Mouse (Mus musculus) forebrain, embryonic 13.5 days (tissue): ENCODE results near the gene Npm1. TPM values are rescaled to one million over a fixed set of nuclear protein-coding genes. Genes with fewer than 3 reads are reported as not detected.

Experiments
- ATAC-seq: fragments of 200-750 bp; cut with Nextera tagmentation; 2 replicates; pipeline ENCODE4 v1.8.0; 2017
- H3K27ac ChIP-seq: fragments of 300-500 bp; sonication (generic); 2 replicates; pipeline ENCODE4 v1.5.1; 2015; ENCODE audit warnings: inconsistent platforms, mild to moderate bottlenecking, moderate library complexity
- H3K27me3 ChIP-seq: fragments of 300-500 bp; sonication (generic); 2 replicates; pipeline ENCODE4 v1.6.1; 2015; ENCODE audit warnings: mild to moderate bottlenecking, inconsistent platforms
- H3K36me3 ChIP-seq: fragments of 300-500 bp; sonication (generic); 2 replicates; pipeline ENCODE4 v1.6.1; 2015; ENCODE audit warnings: mild to moderate bottlenecking, inconsistent platforms; ENCODE audit not compliant: poor library complexity, severe bottlenecking
- H3K4me1 ChIP-seq: fragments of 300-500 bp; sonication (generic); 2 replicates; pipeline ENCODE4 v1.6.1; 2015; ENCODE audit warnings: inconsistent platforms
- H3K4me2 ChIP-seq: fragments of 300-500 bp; sonication (generic); 2 replicates; pipeline ENCODE4 v1.6.1; 2015; ENCODE audit warnings: inconsistent platforms, mild to moderate bottlenecking, moderate library complexity
- H3K4me3 ChIP-seq: fragments of 300-500 bp; sonication (generic); 2 replicates; pipeline ENCODE4 v1.5.1; 2015; ENCODE audit warnings: mild to moderate bottlenecking, inconsistent platforms
- H3K9ac ChIP-seq: fragments of 300-500 bp; sonication (generic); 2 replicates; pipeline ENCODE4 v1.6.1; 2015; ENCODE audit warnings: mild to moderate bottlenecking, inconsistent platforms
- H3K9me3 ChIP-seq: fragments of 300-500 bp; sonication (generic); replicated peaks from 2 replicates; pipeline ENCODE4 v1.6.1; 2016; ENCODE audit warnings: inconsistent platforms
- WGBS: fragments of 180-500 bp; shearing (Covaris S2); methylation state at CpG from one replicate; pipeline ENCODE4 v1.1.7; 2015; 5-methylcytosine and 5-hydroxymethylcytosine counted together
- polyA plus RNA-seq: library from polyadenylated mRNA; unstranded; fragments of >200 nt; fragmentation: Nextera tagmentation; extraction: Ambion mirVana; gene quantifications from 2 replicates; pipeline ENCODE4 v1.2.1, GENCODE M21; 2015

Gene Npm1
- polyA plus RNA-seq, 1 experiment from 2014 or later, result 786 TPM

DNA sequence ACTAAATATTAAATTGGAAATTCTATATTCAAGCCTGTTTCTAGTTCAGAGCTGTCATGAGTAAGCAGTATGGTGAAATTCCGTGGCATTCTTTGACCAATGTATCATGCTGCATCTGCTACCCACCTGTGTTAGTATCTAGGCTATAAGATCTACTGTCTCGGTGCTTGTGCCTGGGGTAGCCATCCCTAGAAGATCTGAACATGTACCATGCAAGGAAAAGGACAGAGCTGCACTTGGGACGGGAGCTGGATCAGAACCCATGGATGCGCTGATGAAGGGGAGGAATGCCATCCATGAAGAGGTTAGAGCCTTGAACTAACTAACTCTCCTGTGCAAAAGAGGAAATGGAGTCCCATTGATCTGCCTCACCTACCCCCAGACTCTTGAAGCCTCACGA lies 24.3 kb downstream of the Npm1 start:
- WGBS, result 88% methylated on average over 5 of the region's 5 CpGs
- ATAC-seq, result no peak
- Histone ChIP-seq H3K4me2 (no peak overlapping the region), H3K4me1 (peaks cover 1% of the 10 kb centered on the region; the same call in 1 of the 2 replicates), H3K27me3 (peaks cover 17% of the 10 kb centered on the region), H3K27ac (no peak overlapping the region), H3K36me3 (no peaks in the 10 kb centered on the region), H3K9me3 (no peaks in the 10 kb centered on the region), H3K4me3 (no peak overlapping the region), H3K9ac (no peak overlapping the region)

DNA sequence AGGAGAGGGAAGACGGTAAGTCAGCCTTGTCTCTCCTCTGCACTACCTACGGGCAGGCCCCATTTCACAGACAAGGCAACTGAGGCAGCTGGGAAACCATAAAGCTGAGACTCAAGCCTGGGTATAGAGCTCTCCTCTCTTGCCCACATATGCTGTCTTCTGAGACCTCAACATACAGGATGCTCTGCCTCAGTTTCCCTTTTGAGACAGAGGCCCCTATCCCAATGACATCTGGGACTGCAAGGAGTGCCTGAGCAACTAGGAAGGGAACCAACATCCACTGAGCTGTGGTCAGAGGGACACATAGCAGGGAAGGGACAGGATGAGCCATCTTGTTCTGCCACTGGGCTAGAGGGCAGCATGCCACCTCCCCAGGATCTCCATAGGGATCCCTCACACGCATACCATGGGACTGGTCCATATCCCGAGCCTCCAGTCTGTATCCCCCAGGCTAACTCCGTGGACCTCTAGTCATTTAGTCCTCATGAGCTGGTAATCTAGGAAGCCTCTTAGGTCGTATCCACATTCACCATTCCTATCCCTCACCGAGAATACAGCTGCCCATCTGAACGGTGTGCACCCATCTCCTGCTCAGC lies 28.5 kb downstream of the Npm1 start:
- Histone ChIP-seq H3K27me3 (0 out of 2 replicates have a peak, but pooled peaks cover 5% of the 10 kb centered on the region), H3K9me3 (no peaks in the 10 kb centered on the region), H3K4me1 (no peaks in the 10 kb centered on the region), H3K36me3 (no peaks in the 10 kb centered on the region), H3K9ac (no peak overlapping the region), H3K4me2 (no peak overlapping the region), H3K27ac (no peak overlapping the region), H3K4me3 (no peak overlapping the region)
- WGBS, result 84% methylated on average over 8 of the region's 8 CpGs
- no peak for ATAC-seq

DNA sequence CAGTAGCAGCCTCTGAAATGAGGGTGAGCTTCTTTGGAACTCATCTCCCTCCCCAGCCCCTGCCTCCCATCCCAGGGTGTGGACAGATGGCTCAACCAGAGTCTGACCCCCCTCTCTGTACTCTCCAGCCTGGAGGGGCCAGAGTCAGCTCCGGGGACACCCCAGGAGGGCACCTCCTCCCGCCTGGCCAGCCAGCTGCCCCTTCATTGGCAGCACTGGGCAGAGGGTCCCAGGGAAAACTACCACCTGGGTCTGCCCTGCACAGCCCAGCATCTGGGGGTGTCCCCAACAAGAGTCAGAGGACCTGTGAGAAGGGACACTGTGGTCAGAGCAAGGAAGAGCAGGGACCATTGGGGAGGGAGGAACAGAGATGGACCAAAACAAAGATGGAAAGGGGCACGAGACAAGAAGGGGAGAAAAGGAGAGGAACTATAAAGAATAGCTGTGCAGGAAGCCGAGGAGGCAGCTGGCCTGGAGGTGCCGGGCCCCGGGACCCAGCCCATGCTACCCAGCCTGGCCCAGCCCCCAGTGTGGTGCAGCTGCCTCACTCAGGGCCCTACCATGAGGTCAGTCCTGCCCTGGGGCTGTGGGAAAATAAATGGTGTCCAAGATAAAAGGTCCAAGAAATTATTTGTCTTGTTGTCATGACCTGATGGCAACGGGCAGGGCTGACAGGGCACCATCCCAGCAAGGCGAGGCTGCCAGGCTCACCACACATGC lies 30.2 kb downstream of the Npm1 start:
- Histone ChIP-seq H3K36me3 (no peaks in the 10 kb centered on the region), H3K4me3 (no peak overlapping the region), H3K27ac (no peak overlapping the region), H3K9ac (no peak overlapping the region), H3K4me2 (no peak overlapping the region), H3K27me3 (no peaks in the 10 kb centered on the region), H3K4me1 (no peaks in the 10 kb centered on the region), H3K9me3 (0 out of 2 replicates have a peak, but pooled peaks cover 7% of the 10 kb centered on the region)
- WGBS, result 69% methylated on average over 8 of the region's 8 CpGs
- ATAC-seq, result no peak

DNA sequence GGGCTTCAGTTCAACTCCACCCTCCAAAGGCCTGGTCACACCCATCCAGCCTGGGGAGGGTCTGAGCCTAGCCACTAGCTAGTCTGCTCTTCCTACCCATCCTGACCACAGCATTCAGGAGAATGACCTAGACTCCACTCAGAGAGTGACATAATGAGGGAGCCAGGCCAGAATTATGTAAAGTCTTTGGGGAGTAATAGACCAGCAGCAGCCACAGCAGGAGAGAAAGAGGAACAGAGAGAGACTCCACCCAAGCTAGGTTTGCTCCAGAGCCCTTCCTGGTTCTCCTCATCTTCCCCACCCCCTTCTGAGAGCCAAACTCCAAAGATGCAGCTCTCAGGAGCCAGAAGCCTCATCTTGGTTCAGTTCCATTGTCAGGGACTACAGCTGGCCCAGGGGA lies 35.9 kb downstream of the Npm1 start:
- Histone ChIP-seq H3K27ac (no peak overlapping the region), H3K9ac (no peak overlapping the region), H3K4me2 (no peak overlapping the region), H3K36me3 (no peaks in the 10 kb centered on the region), H3K27me3 (peaks cover 23% of the 10 kb centered on the region), H3K9me3 (0 out of 2 replicates have a peak, but pooled peaks cover 7% of the 10 kb centered on the region), H3K4me3 (no peak overlapping the region), H3K4me1 (peaks cover 8% of the 10 kb centered on the region)
- ATAC-seq, result no peak

DNA sequence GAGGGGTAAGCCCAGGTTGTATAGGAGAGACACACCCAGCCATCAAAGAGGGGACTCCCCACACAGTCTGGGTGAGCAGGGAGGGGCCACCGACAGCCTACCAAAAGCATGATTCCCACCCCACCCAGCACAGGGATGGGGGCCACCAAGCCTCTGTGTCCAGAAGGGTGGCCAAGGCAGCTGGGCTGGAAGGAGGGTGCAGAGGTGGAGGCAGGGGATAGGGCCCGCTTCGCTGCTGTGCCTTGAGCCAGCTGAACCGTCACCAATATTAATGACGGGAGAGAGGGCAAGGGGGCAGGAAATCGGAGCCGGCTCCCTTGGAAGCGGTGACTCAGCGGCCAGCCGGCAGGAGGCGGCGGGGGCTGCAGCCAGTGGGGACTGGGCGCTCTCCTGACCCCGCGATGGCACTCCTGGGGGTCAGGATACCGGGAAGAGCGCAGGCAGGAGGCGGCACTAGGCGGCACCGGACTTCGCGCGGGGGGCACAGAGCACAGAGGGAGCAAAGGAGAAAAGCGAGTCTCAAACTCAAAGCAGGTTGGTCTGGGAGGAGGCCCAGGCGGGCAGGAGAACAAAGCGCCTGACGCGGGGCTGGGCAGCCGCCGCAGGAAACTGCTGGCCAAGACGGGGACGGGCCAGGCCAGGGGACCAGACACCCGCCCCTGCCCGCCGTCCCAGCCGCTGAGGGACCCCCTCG lies 40.3 kb downstream of the Npm1 start:
- H3K4me2 ChIP-seq, result peak overlapping the region; percentile 54
- no peaks in the 10 kb centered on the region for H3K36me3 ChIP-seq
- peak overlapping the region; percentile 55 for H3K9ac ChIP-seq
- ATAC-seq, result peak; percentile 63; the same call in 1 of the 2 replicates
- H3K27ac ChIP-seq, result no peak overlapping the region
- 3% methylated on average over 37 of the region's 37 CpGs for WGBS
- peaks cover 8% of the 10 kb centered on the region for H3K4me1 ChIP-seq
- peaks cover 23% of the 10 kb centered on the region for H3K27me3 ChIP-seq
- peak overlapping the region; percentile 30 for H3K4me3 ChIP-seq
- H3K9me3 ChIP-seq, result no peaks in the 10 kb centered on the region

DNA sequence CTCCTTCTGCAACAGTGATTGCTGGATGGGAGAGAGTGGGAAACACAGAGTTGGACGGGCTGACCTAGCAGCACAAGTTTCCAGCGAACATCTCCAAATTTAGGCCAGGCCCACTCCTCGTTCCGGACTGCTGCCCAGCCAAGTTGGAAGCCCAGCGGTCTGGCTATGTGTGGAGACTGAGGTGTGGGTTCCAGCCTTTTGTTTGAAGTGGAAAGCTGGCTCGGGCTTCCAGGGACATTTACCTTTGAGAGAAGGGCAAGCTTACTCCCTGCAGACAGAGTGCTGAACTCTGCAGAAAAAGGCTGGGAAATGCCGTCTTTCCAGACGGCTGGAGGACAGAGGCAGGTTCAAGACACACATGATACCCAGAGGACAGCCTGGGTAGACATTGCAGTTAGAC lies 43.5 kb downstream of the Npm1 start:
- Histone ChIP-seq H3K4me1 (peaks cover 8% of the 10 kb centered on the region), H3K9me3 (no peaks in the 10 kb centered on the region), H3K27me3 (peaks cover 21% of the 10 kb centered on the region), H3K4me3 (no peak overlapping the region), H3K27ac (no peak overlapping the region), H3K36me3 (no peaks in the 10 kb centered on the region), H3K4me2 (no peak overlapping the region), H3K9ac (no peak overlapping the region)
- no peak for ATAC-seq
- whole genome bisulfite sequencing, result 76% methylated on average over 8 of the region's 8 CpGs

DNA sequence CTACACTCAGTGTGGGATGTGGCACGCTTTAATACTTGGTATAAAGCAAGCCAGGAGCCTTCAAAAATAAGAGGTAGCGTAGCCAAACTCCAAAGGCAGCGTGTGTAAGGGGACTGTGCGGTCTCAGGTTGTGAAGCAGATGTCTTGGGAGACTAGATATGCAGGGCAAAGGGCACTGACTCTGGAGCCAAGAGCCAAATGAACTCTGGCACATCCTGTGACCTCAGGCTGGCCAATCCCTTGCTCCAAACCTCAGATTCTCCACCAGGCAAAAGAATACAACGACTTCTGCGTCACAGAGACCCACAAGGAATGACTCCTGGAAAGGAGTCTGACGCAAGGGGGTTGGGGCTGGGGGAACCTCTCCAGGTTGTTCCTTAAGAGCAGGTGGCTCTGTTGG lies 43.9 kb downstream of the Npm1 start:
- Histone ChIP-seq H3K27me3 (peaks cover 17% of the 10 kb centered on the region), H3K36me3 (no peaks in the 10 kb centered on the region), H3K27ac (no peak overlapping the region), H3K4me1 (peaks cover 8% of the 10 kb centered on the region), H3K9ac (no peak overlapping the region), H3K9me3 (no peaks in the 10 kb centered on the region), H3K4me2 (no peak overlapping the region), H3K4me3 (no peak overlapping the region)
- no peak for ATAC-seq
- WGBS, result 89% methylated on average over 7 of the region's 7 CpGs

DNA sequence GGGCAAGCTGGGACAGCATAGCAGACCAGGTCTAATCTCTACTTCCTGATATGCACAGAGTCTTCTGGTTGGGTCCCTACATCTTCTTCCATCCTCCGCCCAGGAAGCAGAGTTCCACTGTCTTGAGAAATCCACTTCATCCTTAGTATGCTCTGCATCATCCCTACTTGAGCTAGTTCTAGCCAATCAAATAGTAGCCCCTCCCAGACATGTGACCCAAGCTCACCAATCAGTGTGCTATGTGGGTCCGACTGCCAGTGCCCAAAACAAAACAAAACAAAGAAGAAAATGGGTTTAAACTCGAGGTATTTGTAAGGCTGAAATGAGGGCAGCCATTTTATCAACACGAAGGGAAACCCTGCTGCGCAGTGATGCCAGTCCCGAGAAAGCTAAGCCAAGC lies 44.5 kb downstream of the Npm1 start:
- ATAC-seq, result no peak

DNA sequence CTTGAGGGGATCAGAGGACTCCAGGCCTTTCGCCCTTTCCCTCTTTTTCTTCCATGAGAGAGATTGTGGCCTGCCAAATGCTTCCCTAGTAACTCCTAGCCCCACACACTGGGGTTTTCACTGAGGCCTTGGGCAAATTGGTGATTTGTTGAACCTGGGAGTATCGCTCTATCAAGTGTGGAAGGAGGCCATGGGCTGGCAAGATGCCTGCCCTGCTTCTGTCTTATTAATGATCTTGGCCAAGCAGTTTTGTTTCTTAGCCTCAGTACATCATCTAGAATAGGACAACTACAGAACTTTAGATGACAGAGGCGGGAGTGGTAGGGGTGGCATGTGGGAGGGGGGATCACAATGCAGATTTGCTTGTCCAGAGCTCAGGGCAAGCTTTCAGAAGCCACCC lies 47.2 kb downstream of the Npm1 start:
- Histone ChIP-seq H3K4me2 (no peak overlapping the region), H3K36me3 (no peaks in the 10 kb centered on the region), H3K27ac (no peak overlapping the region), H3K4me1 (0 out of 2 replicates have a peak, but pooled peaks cover 4% of the 10 kb centered on the region), H3K9ac (no peak overlapping the region), H3K4me3 (no peak overlapping the region), H3K27me3 (no peaks in the 10 kb centered on the region), H3K9me3 (no peaks in the 10 kb centered on the region)
- no peak for ATAC-seq
- WGBS, result 84% methylated on average over 3 of the region's 3 CpGs

More for the DNA sequence above, 44.5 kb downstream of the Npm1 start:
- Histone ChIP-seq H3K4me1 (peaks cover 8% of the 10 kb centered on the region), H3K27ac (no peak overlapping the region), H3K9ac (no peak overlapping the region), H3K27me3 (peaks cover 12% of the 10 kb centered on the region), H3K4me3 (no peak overlapping the region), H3K4me2 (no peak overlapping the region), H3K36me3 (no peaks in the 10 kb centered on the region), H3K9me3 (no peaks in the 10 kb centered on the region)
- 72% methylated on average over 6 of the region's 6 CpGs for WGBS

DNA sequence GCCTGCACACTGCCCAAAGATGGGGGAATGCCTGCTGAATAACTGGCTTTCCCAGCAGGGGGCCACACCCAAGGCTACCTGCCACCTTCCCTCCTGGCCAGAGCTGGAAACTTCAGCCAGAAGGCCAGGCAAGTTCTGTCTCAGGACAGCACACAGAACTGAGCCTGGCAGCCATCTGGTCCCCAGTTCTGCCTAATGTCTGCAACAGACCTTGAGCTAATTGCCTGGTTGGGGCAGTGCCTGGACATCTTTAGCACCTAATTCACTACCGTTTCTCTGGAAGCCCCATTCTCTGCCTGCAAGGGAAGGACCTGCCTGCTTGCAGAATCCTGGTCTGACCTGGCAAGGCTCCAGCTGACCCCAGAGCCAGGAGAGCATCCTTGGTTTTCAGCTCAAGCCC lies 50.6 kb downstream of the Npm1 start:
- Histone ChIP-seq H3K9me3 (no peaks in the 10 kb centered on the region), H3K27ac (no peak overlapping the region), H3K4me3 (no peak overlapping the region), H3K4me2 (no peak overlapping the region), H3K27me3 (no peaks in the 10 kb centered on the region), H3K4me1 (0 out of 2 replicates have a peak, but pooled peaks cover 4% of the 10 kb centered on the region), H3K9ac (no peak overlapping the region), H3K36me3 (no peaks in the 10 kb centered on the region)
- 0 out of 2 replicates have a peak, but pooled peaks have one; percentile 10 for ATAC-seq
- 10% methylated on average over 1 of the region's 1 CpGs for WGBS

DNA sequence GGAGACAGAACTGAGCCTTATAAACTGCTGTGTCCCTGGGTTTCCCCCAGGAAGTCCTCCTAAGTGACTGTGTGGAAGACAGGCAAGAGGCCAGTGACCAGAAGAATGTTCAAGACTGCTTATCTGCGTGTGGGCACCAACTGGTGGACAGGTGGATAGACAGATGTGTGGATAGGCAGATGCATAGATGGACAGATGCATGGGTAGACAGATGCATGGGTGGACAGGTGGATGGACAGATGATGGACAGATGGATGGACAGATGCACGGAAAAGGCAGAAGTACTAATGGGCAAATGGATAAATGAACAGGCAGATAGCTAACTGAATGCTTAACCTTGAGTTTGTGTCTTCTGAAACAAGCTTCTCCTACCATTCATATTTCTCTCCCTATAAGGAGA lies 52.9 kb downstream of the Npm1 start:
- no peaks in the 10 kb centered on the region for H3K36me3 ChIP-seq
- no peak overlapping the region for H3K4me2 ChIP-seq
- H3K27ac ChIP-seq, result no peak overlapping the region
- no peak for ATAC-seq
- H3K27me3 ChIP-seq, result no peaks in the 10 kb centered on the region
- H3K9ac ChIP-seq, result no peak overlapping the region
- H3K4me3 ChIP-seq, result no peak overlapping the region
- WGBS, result 82% methylated on average over 2 of the region's 2 CpGs
- H3K4me1 ChIP-seq, result 0 out of 2 replicates have a peak, but pooled peaks cover 4% of the 10 kb centered on the region
- H3K9me3 ChIP-seq, result no peaks in the 10 kb centered on the region

DNA sequence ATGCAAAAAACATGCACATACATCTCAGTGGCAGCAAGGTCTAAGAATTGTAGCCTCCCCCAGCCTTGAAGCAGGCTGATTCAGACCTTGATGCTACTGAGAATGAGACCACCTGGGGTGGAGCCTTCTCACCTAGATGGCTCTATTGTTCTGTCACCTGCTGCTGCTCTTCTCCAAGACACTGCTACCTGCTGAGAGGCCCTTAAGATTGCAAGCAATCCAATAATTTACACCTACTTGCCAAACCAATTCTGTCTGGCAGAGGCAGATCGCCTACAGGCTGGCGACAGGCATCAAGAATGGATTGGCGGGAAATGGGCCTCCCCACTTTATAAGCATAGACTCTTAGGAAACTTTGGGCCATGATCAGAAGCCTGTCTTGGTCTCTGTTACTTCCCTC lies 55.5 kb downstream of the Npm1 start:
- no peak overlapping the region for H3K9ac ChIP-seq
- H3K4me2 ChIP-seq, result no peak overlapping the region
- ATAC-seq, result no peak
- no peak overlapping the region for H3K27ac ChIP-seq
- H3K36me3 ChIP-seq, result no peaks in the 10 kb centered on the region
- no peaks in the 10 kb centered on the region for H3K27me3 ChIP-seq
- H3K4me1 ChIP-seq, result 0 out of 2 replicates have a peak, but pooled peaks cover 4% of the 10 kb centered on the region
- H3K9me3 ChIP-seq, result no peaks in the 10 kb centered on the region
- WGBS, result 48% methylated on average over 3 of the region's 3 CpGs
- H3K4me3 ChIP-seq, result no peak overlapping the region
